Mouse (Mus musculus): Measurements from ENCODE around the gene Fam98c. TPM values are rescaled to one million over a fixed set of nuclear protein-coding genes. Genes with fewer than 3 reads are reported as not detected.
"Not testable (repeated sequence)": the region's sequence is repeated elsewhere in the genome, so short reads cannot be mapped to it uniquely, and the experiment has no call there.

Fam98c gene
- polyA plus RNA-seq, 1 experiment from 2014 or later, result 28.3 TPM

- Histone ChIP-seq H3K36me3 (ENCODE audit: control insufficient read depth, insufficient read depth, low read length) (no peaks in the 10 kb centered on the region), H3K9me3 (replicated peaks; ENCODE audit: control insufficient read depth, low read length, poor library complexity, severe bottlenecking) (no peaks in the 10 kb centered on the region), H3K27me3 (ENCODE audit: control insufficient read depth, insufficient read depth, low read depth, low read length) (no peaks in the 10 kb centered on the region), H3K4me2 (ENCODE audit: low read length) (no peak overlapping the region), H3K9ac (ENCODE audit: low read depth, low read length) (no peak overlapping the region), H3K27ac (ENCODE audit: low read length) (no peak overlapping the region), H3K4me3 (ENCODE audit: low read depth, low read length) (no peak overlapping the region), H3K4me1 (ENCODE audit: control insufficient read depth, insufficient read depth, low read length) (no peaks in the 10 kb centered on the region)
- ATAC-seq, result no peak
- 90% methylated on average over 4 of the region's 4 CpGs for WGBS
These were observed 12.0 kb downstream of the Fam98c start for GRCm38 (mm10) chr7:29144006-29144405.

GRCm38 (mm10) chr7:29141416-29141815 lies 14.6 kb downstream of the Fam98c start:
- Histone ChIP-seq H3K4me2 (ENCODE audit: low read length) (no peak overlapping the region), H3K27me3 (ENCODE audit: control insufficient read depth, insufficient read depth, low read depth, low read length) (no peaks in the 10 kb centered on the region), H3K9me3 (replicated peaks; ENCODE audit: control insufficient read depth, low read length, poor library complexity, severe bottlenecking) (no peaks in the 10 kb centered on the region), H3K36me3 (ENCODE audit: control insufficient read depth, insufficient read depth, low read length) (no peaks in the 10 kb centered on the region), H3K27ac (ENCODE audit: low read length) (no peak overlapping the region), H3K4me1 (ENCODE audit: control insufficient read depth, insufficient read depth, low read length) (no peaks in the 10 kb centered on the region), H3K4me3 (ENCODE audit: low read depth, low read length) (no peak overlapping the region), H3K9ac (ENCODE audit: low read depth, low read length) (no peak overlapping the region)
- ATAC-seq, result no peak
- 88% methylated on average over 8 of the region's 8 CpGs for WGBS

GRCm38 (mm10) chr7:29139237-29139636 lies 16.8 kb downstream of the Fam98c start:
- not testable (repeated sequence) for H3K4me3 ChIP-seq (ENCODE audit: low read depth, low read length); H3K9me3 ChIP-seq (replicated peaks; ENCODE audit: control insufficient read depth, low read length, poor library complexity, severe bottlenecking); H3K9ac ChIP-seq (ENCODE audit: low read depth, low read length); H3K27ac ChIP-seq (ENCODE audit: low read length); H3K27me3 ChIP-seq (ENCODE audit: control insufficient read depth, insufficient read depth, low read depth, low read length); H3K4me2 ChIP-seq (ENCODE audit: low read length); H3K36me3 ChIP-seq (ENCODE audit: control insufficient read depth, insufficient read depth, low read length); H3K4me1 ChIP-seq (ENCODE audit: control insufficient read depth, insufficient read depth, low read length); ATAC-seq
- 92% methylated on average over 3 of the region's 4 CpGs for WGBS

DNA sequence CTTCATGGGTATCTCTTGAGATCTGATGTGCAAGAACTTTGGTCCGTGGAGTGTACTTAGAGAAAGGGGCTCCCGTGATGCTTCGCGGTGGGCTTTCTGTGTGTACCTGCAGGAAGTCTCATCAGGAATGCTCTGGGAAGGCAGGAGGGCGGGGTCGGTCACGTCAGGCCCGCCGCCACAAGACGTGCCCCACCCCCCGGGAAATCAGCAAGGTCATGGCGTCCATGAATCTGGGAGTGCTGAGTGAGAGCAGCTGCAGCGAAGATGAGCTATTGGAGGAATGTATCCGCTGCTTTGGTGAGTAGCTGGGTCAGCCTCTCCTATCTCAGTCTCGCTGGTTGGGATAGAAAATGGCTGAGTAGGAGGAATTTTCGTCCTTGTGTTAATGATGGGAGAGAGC lies 18.6 kb downstream of the Fam98c start:
- Histone ChIP-seq H3K9me3 (replicated peaks; ENCODE audit: control insufficient read depth, low read length, poor library complexity, severe bottlenecking) (no peaks in the 10 kb centered on the region), H3K4me2 (ENCODE audit: low read length) (no peak overlapping the region), H3K27me3 (ENCODE audit: control insufficient read depth, insufficient read depth, low read depth, low read length) (peaks cover 3% of the 10 kb centered on the region), H3K4me3 (ENCODE audit: low read depth, low read length) (no peak overlapping the region), H3K27ac (ENCODE audit: low read length) (no peak overlapping the region), H3K36me3 (ENCODE audit: control insufficient read depth, insufficient read depth, low read length) (no peaks in the 10 kb centered on the region), H3K4me1 (ENCODE audit: control insufficient read depth, insufficient read depth, low read length) (peaks cover 5% of the 10 kb centered on the region; the same call in 1 of the 2 replicates), H3K9ac (ENCODE audit: low read depth, low read length) (no peak overlapping the region)
- ATAC-seq, result no peak
- 51% methylated on average over 16 of the region's 16 CpGs for WGBS

- H3K27ac ChIP-seq (ENCODE audit: low read length), result no peak within 1 kb of the TSS
- H3K9ac ChIP-seq (ENCODE audit: low read depth, low read length), result peak within 1 kb of the TSS; percentile 48; the same call in 1 of the 2 replicates
- ATAC-seq, result no peak
- peak within 1 kb of the TSS; percentile 58 for H3K4me2 ChIP-seq (ENCODE audit: low read length)
- no peaks in the 10 kb centered on the region for H3K36me3 ChIP-seq (ENCODE audit: control insufficient read depth, insufficient read depth, low read length)
- 3% methylated on average over 16 of the region's 20 CpGs for WGBS
- H3K4me3 ChIP-seq (ENCODE audit: low read depth, low read length), result peak within 1 kb of the TSS; percentile 28
- no peaks in the 10 kb centered on the region for H3K9me3 ChIP-seq (replicated peaks; ENCODE audit: control insufficient read depth, low read length, poor library complexity, severe bottlenecking)
- H3K4me1 ChIP-seq (ENCODE audit: control insufficient read depth, insufficient read depth, low read length), result peaks cover 5% of the 10 kb centered on the region; the same call in 1 of the 2 replicates
- H3K27me3 ChIP-seq (ENCODE audit: control insufficient read depth, insufficient read depth, low read depth, low read length), result peaks cover 3% of the 10 kb centered on the region
These were observed 21.2 kb downstream of the Fam98c start, which contains the start of gene Rasgrp4 for GRCm38 (mm10) chr7:29134693-29135386. Rasgrp4 (plus strand) TSS chr7:29134851.

DNA sequence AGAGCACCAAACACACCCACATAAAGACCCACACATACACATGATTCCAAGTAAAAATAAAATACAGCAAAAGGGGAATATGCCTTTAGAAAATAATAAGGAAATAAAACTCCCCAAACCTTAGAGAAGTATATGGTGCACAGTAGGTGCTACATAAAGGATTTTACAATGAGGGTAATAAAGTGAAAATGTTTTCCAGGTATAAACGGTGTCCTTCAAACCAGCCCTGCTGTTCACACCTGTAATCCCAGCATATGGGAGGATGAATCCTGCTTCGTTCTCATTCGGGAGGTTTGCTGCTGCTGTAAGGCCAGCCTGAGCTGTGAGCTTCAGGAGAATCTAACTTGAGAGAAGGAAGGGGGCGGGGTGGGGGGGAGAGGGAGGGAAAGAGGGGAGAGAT lies 21.8 kb downstream of the Fam98c start:
- Histone ChIP-seq H3K9me3 (replicated peaks; ENCODE audit: control insufficient read depth, low read length, poor library complexity, severe bottlenecking) (no peaks in the 10 kb centered on the region), H3K27me3 (ENCODE audit: control insufficient read depth, insufficient read depth, low read depth, low read length) (peaks cover 3% of the 10 kb centered on the region), H3K9ac (ENCODE audit: low read depth, low read length) (0 out of 2 replicates have a peak overlapping the region, but pooled peaks have one; percentile 48), H3K4me3 (ENCODE audit: low read depth, low read length) (peak overlapping the region; percentile 28; the same call in 1 of the 2 replicates), H3K4me1 (ENCODE audit: control insufficient read depth, insufficient read depth, low read length) (peaks cover 5% of the 10 kb centered on the region; the same call in 1 of the 2 replicates), H3K4me2 (ENCODE audit: low read length) (peak overlapping the region; percentile 58), H3K27ac (ENCODE audit: low read length) (no peak overlapping the region), H3K36me3 (ENCODE audit: control insufficient read depth, insufficient read depth, low read length) (no peaks in the 10 kb centered on the region)
- no peak for ATAC-seq
- WGBS, result 3% methylated on average over 4 of the region's 4 CpGs

DNA sequence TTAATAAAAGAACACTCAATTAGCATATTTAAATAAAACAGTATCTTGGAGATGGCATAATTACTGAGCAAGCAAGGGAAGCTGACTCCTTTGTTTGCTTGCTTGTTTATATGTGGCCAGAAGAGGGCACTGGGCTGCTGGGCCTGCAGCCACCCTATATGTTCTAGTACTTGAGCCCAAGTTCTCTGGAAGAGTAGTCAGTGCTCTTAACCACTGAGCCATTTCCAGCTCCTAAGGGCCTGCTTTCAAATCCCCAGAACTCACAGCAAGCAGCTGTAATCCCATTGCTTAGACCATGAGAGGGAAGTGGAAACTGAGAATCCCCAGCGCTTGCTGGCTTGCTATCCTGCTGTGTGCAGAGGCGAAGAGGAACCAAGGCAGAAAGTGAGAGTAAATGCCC lies 27.3 kb downstream of the Fam98c start:
- no peaks in the 10 kb centered on the region for H3K36me3 ChIP-seq (ENCODE audit: control insufficient read depth, insufficient read depth, low read length)
- H3K27me3 ChIP-seq (ENCODE audit: control insufficient read depth, insufficient read depth, low read depth, low read length), result 0 out of 2 replicates have a peak, but pooled peaks cover 2% of the 10 kb centered on the region
- WGBS, result 37% methylated on average over 2 of the region's 2 CpGs
- no peak overlapping the region for H3K4me3 ChIP-seq (ENCODE audit: low read depth, low read length)
- ATAC-seq, result no peak
- no peak overlapping the region for H3K27ac ChIP-seq (ENCODE audit: low read length)
- no peaks in the 10 kb centered on the region for H3K9me3 ChIP-seq (replicated peaks; ENCODE audit: control insufficient read depth, low read length, poor library complexity, severe bottlenecking)
- H3K9ac ChIP-seq (ENCODE audit: low read depth, low read length), result no peak overlapping the region
- 0 out of 2 replicates have a peak, but pooled peaks cover 5% of the 10 kb centered on the region for H3K4me1 ChIP-seq (ENCODE audit: control insufficient read depth, insufficient read depth, low read length)
- no peak overlapping the region for H3K4me2 ChIP-seq (ENCODE audit: low read length)

GRCm38 (mm10) chr7:29126173-29126915 lies 29.7 kb downstream of the Fam98c start:
- Histone ChIP-seq H3K27me3 (ENCODE audit: control insufficient read depth, insufficient read depth, low read depth, low read length) (0 out of 2 replicates have a peak, but pooled peaks cover 2% of the 10 kb centered on the region), H3K9ac (ENCODE audit: low read depth, low read length) (no peak overlapping the region), H3K27ac (ENCODE audit: low read length) (no peak overlapping the region), H3K9me3 (replicated peaks; ENCODE audit: control insufficient read depth, low read length, poor library complexity, severe bottlenecking) (no peaks in the 10 kb centered on the region), H3K4me1 (ENCODE audit: control insufficient read depth, insufficient read depth, low read length) (0 out of 2 replicates have a peak, but pooled peaks cover 5% of the 10 kb centered on the region), H3K4me3 (ENCODE audit: low read depth, low read length) (no peak overlapping the region), H3K4me2 (ENCODE audit: low read length) (no peak overlapping the region), H3K36me3 (ENCODE audit: control insufficient read depth, insufficient read depth, low read length) (no peaks in the 10 kb centered on the region)
- no peak for ATAC-seq
- WGBS, result 30% methylated on average over 7 of the region's 7 CpGs

DNA sequence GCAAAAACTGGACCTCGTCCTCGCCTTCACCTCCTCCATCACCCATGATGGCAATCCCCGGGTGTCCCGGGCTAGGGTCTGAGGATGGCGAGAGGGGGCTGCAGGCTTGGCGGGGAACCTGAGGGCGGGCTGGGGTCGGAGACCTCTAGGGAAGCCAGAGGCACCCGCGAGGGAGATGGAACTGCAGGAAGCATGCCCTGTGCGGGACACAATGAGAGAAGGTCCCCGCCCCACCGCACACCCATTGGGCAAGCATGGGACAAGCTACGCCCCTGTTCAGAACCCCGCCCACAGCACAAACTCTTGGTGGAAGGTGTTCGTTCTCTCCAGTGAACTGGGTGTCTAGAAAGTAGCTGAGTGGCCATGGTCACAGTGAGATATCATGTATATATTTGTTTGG lies 31.1 kb downstream of the Fam98c start, which contains the start of gene Ryr1:
Ryr1 (minus strand) TSS at position 210 of the 400 bp plus-strand sequence.
- H3K9ac ChIP-seq (ENCODE audit: low read depth, low read length), result peak within 1 kb of the TSS; percentile 50; the same call in 1 of the 2 replicates
- 0 out of 2 replicates have a peak, but pooled peaks cover 2% of the 10 kb centered on the region for H3K27me3 ChIP-seq (ENCODE audit: control insufficient read depth, insufficient read depth, low read depth, low read length)
- peak within 1 kb of the TSS; percentile 19; the same call in 1 of the 2 replicates for H3K4me3 ChIP-seq (ENCODE audit: low read depth, low read length)
- 0 out of 2 replicates have a peak, but pooled peaks cover 5% of the 10 kb centered on the region for H3K4me1 ChIP-seq (ENCODE audit: control insufficient read depth, insufficient read depth, low read length)
- peak within 1 kb of the TSS; percentile 57 for H3K4me2 ChIP-seq (ENCODE audit: low read length)
- no peak for ATAC-seq
- under 1% methylated on average over 16 of the region's 16 CpGs for WGBS
- no peak within 1 kb of the TSS for H3K27ac ChIP-seq (ENCODE audit: low read length)
- no peaks in the 10 kb centered on the region for H3K36me3 ChIP-seq (ENCODE audit: control insufficient read depth, insufficient read depth, low read length)
- no peaks in the 10 kb centered on the region for H3K9me3 ChIP-seq (replicated peaks; ENCODE audit: control insufficient read depth, low read length, poor library complexity, severe bottlenecking)

All from midbrain, embryonic 16.5 days (tissue).